Mouse (Mus musculus): ENCODE measurements around the gene Selplg. TPM values are rescaled to one million over a fixed set of nuclear protein-coding genes. Genes with fewer than 3 reads are reported as not detected.

The Selplg gene
- total RNA-seq, 2 experiments from 2014 or later = 28.3 to 28.8 TPM

DNA sequence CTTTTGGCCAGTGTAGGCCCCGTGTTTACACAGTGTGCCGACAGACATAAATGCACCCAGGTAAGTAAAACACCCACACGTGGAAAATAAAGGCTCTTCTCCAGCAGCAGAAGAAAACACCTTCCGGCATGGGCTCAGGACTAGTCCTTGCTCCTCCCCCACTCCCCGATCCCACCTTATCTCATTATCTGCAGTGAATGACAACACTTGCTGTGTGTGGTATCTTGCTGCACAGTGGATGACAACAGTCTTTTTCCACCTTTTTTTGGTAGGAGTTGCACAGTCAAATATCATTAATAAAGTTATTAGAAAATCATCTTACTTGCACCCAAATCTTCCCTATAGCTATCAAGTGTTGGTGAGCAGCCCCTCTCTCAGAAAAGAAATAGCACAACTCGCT lies 32.5 kb upstream of the Selplg start:
- TF ChIP-seq CTCF (conservative IDR thresholded peaks at IDR 0.05) = no peak
- no peak for DNase-seq (ENCODE audit: low spot score in 2 of 2)
- no peak overlapping the region for H3K4me3 ChIP-seq
- no peak overlapping the region for H3K27ac ChIP-seq

DNA sequence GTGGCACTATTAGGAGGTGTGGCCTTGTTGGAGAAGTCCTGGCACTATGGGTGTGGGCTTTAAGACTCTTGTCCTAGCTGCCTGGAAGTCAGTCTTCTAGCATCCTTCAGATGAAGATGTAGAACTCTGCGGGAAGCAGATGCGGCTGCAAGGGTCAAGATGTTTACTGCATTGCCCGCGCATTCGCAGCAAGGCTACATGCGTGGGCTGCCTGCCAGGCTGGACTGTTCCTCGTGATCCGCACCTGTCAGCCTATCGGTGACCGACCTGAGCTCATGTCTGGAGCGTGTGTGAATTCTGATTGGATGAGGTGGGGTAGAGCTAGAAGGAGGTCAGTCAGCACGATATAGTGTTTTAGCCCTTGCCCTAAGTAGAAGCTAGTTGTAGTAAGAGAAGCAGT lies 31.6 kb upstream of the Selplg start:
- H3K27ac ChIP-seq = no peak overlapping the region
- no peak for DNase-seq (ENCODE audit: low spot score in 2 of 2)
- TF ChIP-seq CTCF (conservative IDR thresholded peaks at IDR 0.05) = no peak
- H3K4me3 ChIP-seq = no peak overlapping the region

DNA sequence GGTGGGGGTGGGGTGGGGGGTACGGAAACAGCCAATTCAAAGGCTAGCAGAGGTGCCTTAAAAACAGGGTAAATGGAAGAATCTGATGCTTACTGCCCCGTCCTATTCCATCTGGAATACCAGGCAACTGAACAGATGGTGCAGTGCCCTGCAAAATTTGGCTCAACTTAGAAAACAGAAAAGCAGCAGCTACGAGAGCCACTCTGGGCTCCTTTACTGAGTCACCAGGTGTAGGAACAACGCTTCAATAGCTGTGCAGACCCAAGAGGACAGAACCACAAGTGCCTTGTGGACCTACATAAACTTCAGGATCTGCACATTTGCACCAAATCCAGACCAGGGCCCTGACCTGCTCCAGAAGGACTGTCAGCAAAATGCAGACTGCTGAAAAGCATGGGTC lies 30.0 kb upstream of the Selplg start:
- H3K4me3 ChIP-seq = no peak overlapping the region
- no peak for DNase-seq (ENCODE audit: low spot score in 2 of 2)
- TF ChIP-seq CTCF (conservative IDR thresholded peaks at IDR 0.05) = no peak
- H3K27ac ChIP-seq = peak overlapping the region; percentile 57

DNA sequence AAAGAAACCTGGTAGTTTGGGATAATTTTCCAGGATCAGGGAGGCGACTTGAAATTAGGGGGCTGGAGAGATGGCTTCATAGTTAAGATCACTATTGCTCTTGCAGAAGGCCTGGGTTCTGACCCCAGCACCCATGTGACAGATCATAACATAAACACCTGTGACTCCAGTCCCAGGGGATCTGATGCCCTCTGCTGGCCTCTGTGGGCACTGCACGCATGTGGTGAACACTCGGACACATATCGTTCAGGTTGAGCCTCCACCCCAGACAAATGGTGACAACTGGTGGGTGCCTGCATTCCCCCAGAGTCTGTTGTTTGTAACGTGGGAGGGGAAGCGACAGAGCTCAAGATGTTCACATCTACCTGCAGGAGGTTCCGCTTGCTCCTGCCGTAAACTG lies 28.9 kb upstream of the Selplg start:
- no peak overlapping the region for H3K27ac ChIP-seq
- peak; percentile 73 for TF ChIP-seq CTCF (conservative IDR thresholded peaks at IDR 0.05)
- no peak overlapping the region for H3K4me3 ChIP-seq
- DNase-seq (ENCODE audit: low spot score in 2 of 2) = no peak

DNA sequence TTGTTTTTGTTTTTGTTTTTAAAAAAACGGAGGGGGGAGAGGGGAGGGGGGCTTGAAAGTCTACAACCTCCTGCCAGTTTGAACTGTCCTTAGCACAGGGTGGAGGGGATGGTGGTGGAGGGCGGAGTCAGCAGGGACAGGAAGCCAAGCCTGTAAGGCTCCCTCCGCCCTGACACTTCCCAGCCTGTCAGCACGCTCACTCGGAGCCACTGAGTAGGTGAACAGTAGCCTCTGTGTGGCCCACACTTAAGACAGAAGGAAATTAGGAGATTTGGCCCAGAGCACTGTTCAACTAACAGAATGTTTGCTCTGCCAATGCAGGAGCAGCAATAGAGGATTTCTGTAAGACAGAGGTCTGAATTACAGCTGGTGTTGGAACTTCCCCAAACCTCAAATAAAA lies 26.5 kb upstream of the Selplg start:
- no peak for DNase-seq (ENCODE audit: low spot score in 2 of 2)
- TF ChIP-seq CTCF (conservative IDR thresholded peaks at IDR 0.05) = no peak
- peak overlapping the region; percentile 53 for H3K27ac ChIP-seq
- H3K4me3 ChIP-seq = no peak overlapping the region

DNA sequence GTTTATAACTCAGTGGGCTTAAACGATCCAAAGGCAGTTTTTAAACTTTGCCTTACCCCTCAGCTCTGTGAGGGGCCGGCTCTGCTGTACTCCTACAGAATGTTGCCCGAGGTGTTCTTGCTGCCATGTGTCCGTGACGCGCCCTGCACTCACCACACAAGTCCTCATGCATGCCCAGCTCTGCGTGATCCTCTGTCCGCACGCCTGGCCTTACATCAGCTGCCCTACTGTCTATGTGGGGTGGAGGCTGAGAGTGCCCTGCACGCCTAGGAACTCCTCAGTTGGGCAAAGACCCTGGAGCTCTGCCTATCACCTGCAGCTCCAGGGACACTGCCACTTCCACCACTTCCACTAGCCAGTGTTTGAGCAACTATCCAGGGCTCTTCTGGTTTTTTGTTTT lies 26.1 kb upstream of the Selplg start:
- H3K27ac ChIP-seq = no peak overlapping the region
- TF ChIP-seq CTCF (conservative IDR thresholded peaks at IDR 0.05) = no peak
- H3K4me3 ChIP-seq = no peak overlapping the region
- DNase-seq (ENCODE audit: low spot score in 2 of 2) = no peak

DNA sequence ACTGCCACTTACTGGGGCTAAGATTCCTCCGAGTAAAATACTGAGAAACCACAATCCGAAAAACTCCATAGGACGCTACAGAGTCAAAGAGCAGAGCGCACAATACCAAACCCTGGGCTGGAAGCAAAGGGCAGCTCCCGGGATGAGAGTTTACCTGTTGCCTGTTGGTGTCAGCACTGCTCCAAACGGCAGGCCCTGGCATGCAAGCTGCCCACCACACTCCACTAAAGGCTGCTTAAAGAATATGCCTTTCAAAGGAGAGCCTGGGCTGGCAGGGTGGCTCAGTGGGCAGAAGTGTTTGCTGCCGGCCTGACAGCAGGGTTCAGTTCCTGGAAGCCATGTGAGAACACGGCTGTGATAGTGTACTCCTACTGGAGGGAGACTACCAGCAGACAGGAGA lies 25.2 kb upstream of the Selplg start:
- no peak for DNase-seq (ENCODE audit: low spot score in 2 of 2)
- Histone ChIP-seq H3K4me3 (no peak overlapping the region), H3K27ac (no peak overlapping the region)
- TF ChIP-seq CTCF (conservative IDR thresholded peaks at IDR 0.05) = peak; percentile 37

DNA sequence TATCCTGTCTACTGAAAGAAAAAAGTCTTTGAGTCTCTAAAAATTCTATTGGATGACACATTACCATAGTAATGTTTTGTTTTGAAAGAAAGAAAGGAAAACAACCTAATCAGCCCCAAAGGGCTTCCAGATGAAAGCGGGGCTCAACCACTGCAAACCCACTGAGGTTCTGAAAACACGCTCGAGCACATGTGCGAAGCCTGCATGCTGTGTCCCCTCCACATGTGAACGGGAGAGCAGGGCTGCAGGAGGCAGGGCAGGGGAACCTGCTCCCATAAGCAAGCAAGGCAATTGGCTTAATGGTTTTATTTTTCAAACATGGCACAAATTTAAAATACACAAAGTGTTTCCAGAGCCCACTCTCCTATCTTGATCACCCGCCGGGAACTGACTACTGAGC lies 24.2 kb upstream of the Selplg start:
- no peak for DNase-seq (ENCODE audit: low spot score in 2 of 2)
- no peak for TF ChIP-seq CTCF (conservative IDR thresholded peaks at IDR 0.05)
- Histone ChIP-seq H3K27ac (peak overlapping the region; percentile 56; the same call in 1 of the 2 replicates), H3K4me3 (no peak overlapping the region)

DNA sequence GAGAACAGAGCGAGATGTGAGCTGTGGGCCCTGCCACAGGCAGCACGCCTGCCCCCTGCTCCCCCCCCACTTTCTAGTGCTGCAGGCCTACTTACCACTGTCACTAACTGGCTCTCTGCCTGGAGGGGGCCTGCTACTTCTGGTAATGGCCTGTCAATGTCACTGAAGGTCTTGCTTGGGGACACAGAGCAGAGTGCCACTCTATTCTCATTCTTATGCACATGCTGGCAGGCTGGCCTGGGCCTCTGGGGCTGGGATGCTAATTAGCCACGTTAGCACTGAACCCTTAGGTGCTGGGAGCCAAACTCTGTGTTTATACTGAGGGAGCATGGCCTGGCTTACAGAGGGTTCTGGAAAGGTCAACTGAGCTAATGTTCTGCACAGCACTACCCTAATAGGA lies 23.3 kb upstream of the Selplg start:
- DNase-seq (ENCODE audit: low spot score in 2 of 2) = no peak
- peak overlapping the region; percentile 56 for H3K27ac ChIP-seq
- no peak overlapping the region for H3K4me3 ChIP-seq
- TF ChIP-seq CTCF (conservative IDR thresholded peaks at IDR 0.05) = no peak

DNA sequence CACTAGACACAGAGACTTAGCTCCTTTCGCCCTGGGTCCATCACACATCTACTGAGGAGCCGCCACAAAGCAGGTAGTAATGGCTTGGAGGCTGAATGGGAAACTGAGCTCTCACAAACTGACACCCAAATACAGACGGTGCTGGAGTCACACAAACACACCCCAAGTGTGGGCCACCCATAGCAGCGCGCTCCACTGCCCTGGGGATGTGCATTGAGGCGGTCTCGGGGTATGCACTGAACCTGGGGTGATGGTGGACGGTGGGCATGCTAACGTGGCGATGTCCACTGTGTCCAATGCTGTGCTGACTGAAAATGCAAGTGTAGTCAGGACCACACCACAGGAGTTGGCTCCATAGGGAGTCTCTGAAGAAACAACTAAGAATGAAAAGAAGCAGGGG lies 22.7 kb upstream of the Selplg start:
- Histone ChIP-seq H3K4me3 (no peak overlapping the region), H3K27ac (peak overlapping the region; percentile 56; the same call in 1 of the 2 replicates)
- no peak for TF ChIP-seq CTCF (conservative IDR thresholded peaks at IDR 0.05)
- no peak for DNase-seq (ENCODE audit: low spot score in 2 of 2)

DNA sequence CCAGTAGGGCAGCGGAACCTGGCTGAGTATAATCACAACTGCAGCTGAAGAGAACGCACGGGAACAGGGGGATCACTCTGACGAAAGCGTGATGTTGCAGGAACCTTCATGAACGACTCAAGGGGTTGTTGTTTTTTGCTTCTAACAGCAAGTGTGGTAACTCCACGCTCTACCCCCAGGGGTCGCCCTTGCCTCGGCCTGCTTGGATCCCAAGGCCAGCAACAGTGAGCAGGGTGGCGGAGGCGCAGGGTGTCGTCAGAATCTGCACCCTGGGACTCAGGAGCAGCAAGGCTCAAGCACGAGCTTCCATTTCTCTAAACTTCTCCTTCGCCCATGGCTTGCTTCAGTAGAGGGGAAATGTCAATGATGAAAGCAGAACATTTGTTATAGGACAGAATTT lies 22.1 kb upstream of the Selplg start:
- peak overlapping the region; percentile 11; the same call in 1 of the 2 replicates for H3K27ac ChIP-seq
- peak; percentile 80 to 89 for DNase-seq (ENCODE audit: low spot score in 2 of 2)
- peak; percentile 96 for TF ChIP-seq CTCF (conservative IDR thresholded peaks at IDR 0.05)
- no peak overlapping the region for H3K4me3 ChIP-seq

DNA sequence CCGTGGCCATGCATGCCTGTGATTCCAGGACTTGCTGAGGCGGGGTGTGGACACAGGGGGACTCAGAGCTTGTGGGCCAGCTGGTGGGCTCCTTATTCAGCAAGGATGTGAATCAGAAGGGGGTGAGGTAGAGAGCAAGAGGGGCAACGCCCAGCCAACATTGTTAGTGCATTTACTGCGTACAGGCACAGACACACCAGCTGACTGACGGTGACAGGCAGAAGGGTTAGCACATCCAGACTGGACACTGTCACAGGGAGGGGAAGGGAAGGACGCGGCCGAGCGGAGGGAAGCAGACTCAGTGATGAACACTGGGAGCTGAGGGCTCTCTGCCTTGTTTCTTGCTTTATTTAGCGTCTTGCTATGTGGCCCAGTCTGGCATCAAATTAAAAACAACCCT lies 21.1 kb upstream of the Selplg start:
- 0 out of 2 replicates have a peak overlapping the region, but pooled peaks have one; percentile 14 for H3K27ac ChIP-seq
- H3K4me3 ChIP-seq = no peak overlapping the region
- TF ChIP-seq CTCF (conservative IDR thresholded peaks at IDR 0.05) = no peak
- DNase-seq (ENCODE audit: low spot score in 2 of 2) = no peak

DNA sequence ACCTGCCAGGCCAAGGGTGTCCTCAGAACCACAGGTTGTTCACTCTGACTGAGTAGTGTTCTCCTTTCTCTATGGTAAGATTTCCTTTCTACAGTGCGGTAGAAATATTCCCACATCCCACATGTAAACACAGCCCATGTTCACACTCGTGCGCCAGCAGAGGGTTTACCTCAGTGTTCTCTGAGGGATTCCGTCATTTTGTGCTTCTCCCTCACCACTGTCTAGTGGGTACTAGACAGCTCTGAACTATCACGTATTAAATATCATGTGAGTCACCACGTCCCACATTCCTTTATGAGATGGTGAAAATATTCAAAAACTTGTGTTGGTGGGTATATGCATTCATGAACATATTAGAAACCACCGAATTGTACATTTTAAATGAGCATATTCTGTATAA lies 20.0 kb upstream of the Selplg start:
- no peak overlapping the region for H3K4me3 ChIP-seq
- no peak for DNase-seq (ENCODE audit: low spot score in 2 of 2)
- TF ChIP-seq CTCF (conservative IDR thresholded peaks at IDR 0.05) = no peak
- no peak overlapping the region for H3K27ac ChIP-seq

DNA sequence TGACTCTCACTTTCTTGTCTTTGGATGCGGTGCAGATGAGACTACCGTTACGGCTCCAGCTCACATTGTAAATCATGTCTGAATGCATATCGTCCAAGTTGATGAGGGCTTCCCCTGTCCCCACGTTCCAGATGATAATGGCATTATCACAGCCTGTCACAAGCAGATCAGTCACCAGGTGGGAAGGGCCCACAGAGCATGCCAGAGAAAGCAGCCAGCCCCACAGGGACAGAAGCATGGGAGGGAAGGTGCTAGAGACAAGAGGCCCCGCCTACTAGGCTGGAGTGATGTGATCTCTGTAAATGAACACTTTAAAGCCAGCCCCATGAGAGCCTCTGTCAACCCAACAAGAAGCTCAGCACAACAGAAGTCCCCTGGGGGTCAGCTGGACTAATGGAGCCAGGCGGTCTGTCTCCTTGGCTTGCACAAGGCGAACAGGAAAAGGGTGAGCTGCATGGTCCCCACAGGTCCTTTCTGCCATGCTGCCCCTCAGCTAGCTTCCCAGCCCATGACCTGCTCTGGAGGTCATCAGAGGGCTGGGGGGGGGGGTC lies 18.3 kb upstream of the Selplg start:
- no peak for TF ChIP-seq CTCF (conservative IDR thresholded peaks at IDR 0.05)
- H3K27ac ChIP-seq = no peak overlapping the region
- DNase-seq (ENCODE audit: low spot score in 2 of 2) = no peak
- no peak overlapping the region for H3K4me3 ChIP-seq

DNA sequence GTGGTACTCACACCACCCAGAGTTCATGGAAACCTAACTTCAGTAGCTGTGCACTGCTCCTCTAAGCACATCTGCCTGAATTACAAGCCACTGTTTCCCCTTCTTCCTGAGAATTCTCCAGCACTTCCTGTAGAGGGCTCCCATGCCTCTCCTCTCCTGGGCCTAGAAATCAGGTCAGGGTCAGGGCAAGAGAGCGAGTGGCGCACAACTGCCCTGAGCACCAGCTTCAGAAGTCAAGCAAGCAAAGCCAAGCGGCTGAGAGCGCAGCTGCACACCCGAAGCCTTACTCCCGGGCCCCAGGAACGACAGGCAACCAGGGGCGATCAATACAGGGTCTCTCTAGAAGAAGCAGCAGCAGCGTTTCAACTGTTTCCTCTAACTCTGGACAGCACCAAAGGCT lies 15.2 kb upstream of the Selplg start:
- no peak for DNase-seq (ENCODE audit: low spot score in 2 of 2)
- no peak overlapping the region for H3K27ac ChIP-seq
- H3K4me3 ChIP-seq = no peak overlapping the region
- no peak for TF ChIP-seq CTCF (conservative IDR thresholded peaks at IDR 0.05)
